Mouse (Mus musculus) embryonic facial prominence, embryonic 12.5 days (tissue): ENCODE results near the gene Prmt2. TPM values are rescaled to one million over a fixed set of nuclear protein-coding genes. Genes with fewer than 3 reads are reported as not detected.

ENCODE experiments used
- ATAC-seq: fragments of 200-750 bp; cut with Nextera tagmentation; 2 replicates; pipeline ENCODE4 v1.8.0; 2017; ENCODE audit not compliant: insufficient number of reproducible peaks, insufficient read depth, low FRiP score, low TSS enrichment
- H3K27ac ChIP-seq: fragments of 300-500 bp; sonication (generic); 2 replicates; pipeline ENCODE4 v1.5.1; 2016; ENCODE audit warnings: mild to moderate bottlenecking
- H3K27me3 ChIP-seq: fragments of 300-500 bp; sonication (generic); 2 replicates; pipeline ENCODE4 v1.6.1; 2016; ENCODE audit warnings: mild to moderate bottlenecking, moderate library complexity
- H3K36me3 ChIP-seq: fragments of 300-500 bp; sonication (generic); 2 replicates; pipeline ENCODE4 v1.6.1; 2016; ENCODE audit warnings: mild to moderate bottlenecking
- H3K4me1 ChIP-seq: fragments of 300-500 bp; sonication (generic); 2 replicates; pipeline ENCODE4 v1.6.1; 2016
- H3K4me2 ChIP-seq: fragments of 300-500 bp; sonication (generic); replicated peaks from 2 replicates; pipeline ENCODE4 v1.6.1; 2016; ENCODE audit warnings: mild to moderate bottlenecking, moderate library complexity
- H3K4me3 ChIP-seq: fragments of 300-500 bp; sonication (generic); 2 replicates; pipeline ENCODE4 v1.5.1; 2016; ENCODE audit warnings: mild to moderate bottlenecking
- H3K9ac ChIP-seq: fragments of 300-500 bp; sonication (generic); 2 replicates; pipeline ENCODE4 v1.6.1; 2016; ENCODE audit warnings: mild to moderate bottlenecking, moderate library complexity
- H3K9me3 ChIP-seq: fragments of 300-500 bp; sonication (generic); 2 replicates; pipeline ENCODE4 v1.6.1; 2016; ENCODE audit warnings: mild to moderate bottlenecking, moderate library complexity
- WGBS: fragments of 180-500 bp; shearing (Covaris S2); methylation state at CpG from one replicate; pipeline ENCODE4 v1.1.7; 2016; 5-methylcytosine and 5-hydroxymethylcytosine counted together
- polyA plus RNA-seq: library from polyadenylated mRNA; unstranded; fragments of >200 nt; fragmentation: Nextera tagmentation; extraction: Ambion mirVana; gene quantifications from 2 replicates; pipeline ENCODE4 v1.2.1, GENCODE M21; 2016

The Prmt2 gene
- polyA plus RNA-seq, 1 experiment from 2014 or later = 69.4 TPM

DNA sequence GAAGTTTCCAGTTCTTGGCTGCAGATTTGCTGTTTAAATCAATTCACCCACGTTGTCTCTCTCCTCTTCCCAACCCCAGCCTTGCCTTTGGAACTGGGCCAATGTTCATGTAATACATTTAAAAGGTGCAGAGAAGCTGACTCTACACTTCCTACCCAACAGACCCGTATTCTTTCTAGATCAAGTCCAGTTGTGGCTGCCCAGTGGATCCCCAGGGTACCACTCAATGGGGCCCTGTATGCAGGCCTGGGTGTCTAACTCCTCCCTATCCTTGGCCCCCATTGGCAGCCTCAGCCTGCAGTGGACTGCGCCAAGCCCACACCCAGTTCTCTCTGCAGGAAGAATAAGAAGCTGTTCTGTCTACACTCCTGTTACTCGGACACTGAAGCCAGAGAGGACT is 15.9 kb upstream of the Prmt2 start, which contains the start of gene S100b:
S100b (plus strand) TSS at position 318 of the 400 bp plus-strand sequence.
- Histone ChIP-seq H3K27me3 (no peaks in the 10 kb centered on the region), H3K27ac (peak within 1 kb of the TSS; percentile 50; the same call in 1 of the 2 replicates), H3K9me3 (no peaks in the 10 kb centered on the region), H3K4me1 (peaks cover 13% of the 10 kb centered on the region), H3K4me2 (peak within 1 kb of the TSS; percentile 9; the same call in 1 of the 2 replicates), H3K9ac (no peak within 1 kb of the TSS), H3K4me3 (no peak within 1 kb of the TSS), H3K36me3 (no peaks in the 10 kb centered on the region)
- WGBS = 42% methylated on average over 4 of the region's 4 CpGs
- ATAC-seq = 0 out of 2 replicates have a peak, but pooled peaks have one; percentile 47

DNA sequence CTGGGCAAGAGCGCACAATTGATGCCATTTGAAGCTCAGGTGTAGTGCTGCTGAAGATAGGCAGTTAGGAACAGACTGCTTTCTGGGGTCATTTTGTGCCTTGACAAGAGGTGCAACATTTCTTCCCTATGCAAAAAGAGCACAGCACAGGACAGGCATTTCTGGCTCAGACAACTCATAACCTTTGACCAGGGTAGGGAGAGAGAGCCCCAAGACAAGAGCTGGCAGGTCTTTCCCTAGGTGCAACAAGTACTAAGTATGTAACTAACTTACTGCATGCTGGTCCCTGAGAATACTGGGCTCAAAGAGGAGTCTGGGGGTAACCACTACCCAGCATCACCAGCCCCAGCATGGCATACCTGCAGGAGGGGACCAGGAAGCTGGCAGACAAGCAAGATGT is 15.4 kb upstream of the Prmt2 start:
- Histone ChIP-seq H3K9ac (no peak overlapping the region), H3K4me2 (0 out of 2 replicates have a peak overlapping the region, but pooled peaks have one; percentile 9), H3K27ac (peak overlapping the region; percentile 50; the same call in 1 of the 2 replicates), H3K4me1 (peaks cover 15% of the 10 kb centered on the region), H3K36me3 (no peaks in the 10 kb centered on the region), H3K9me3 (no peaks in the 10 kb centered on the region), H3K4me3 (no peak overlapping the region), H3K27me3 (no peaks in the 10 kb centered on the region)
- ATAC-seq = no peak
- 94% methylated on average over 1 of the region's 1 CpGs for WGBS

DNA sequence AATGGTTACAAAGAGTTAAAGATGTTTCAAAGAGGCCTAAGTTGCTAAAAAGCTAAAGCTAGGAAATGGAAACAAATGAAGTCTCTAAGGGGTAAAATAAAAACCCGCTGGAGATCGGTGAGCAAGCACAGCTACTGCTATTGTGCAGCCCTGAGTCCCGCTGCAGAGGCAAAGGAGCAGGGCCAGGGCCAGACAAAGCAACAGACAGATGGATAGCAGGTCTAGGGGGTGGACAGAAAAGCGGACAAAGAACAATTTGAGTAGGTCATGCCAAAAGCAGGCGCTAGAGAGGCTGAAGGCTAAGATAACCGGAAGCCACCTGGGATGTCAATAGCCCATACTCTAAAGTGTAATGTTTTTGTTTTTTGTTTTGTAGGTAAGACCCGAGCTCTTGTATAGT is 13.2 kb upstream of the Prmt2 start:
- Histone ChIP-seq H3K9me3 (no peaks in the 10 kb centered on the region), H3K9ac (no peak overlapping the region), H3K4me1 (peaks cover 19% of the 10 kb centered on the region), H3K27ac (no peak overlapping the region), H3K27me3 (no peaks in the 10 kb centered on the region), H3K4me2 (no peak overlapping the region), H3K36me3 (no peaks in the 10 kb centered on the region), H3K4me3 (no peak overlapping the region)
- 76% methylated on average over 7 of the region's 7 CpGs for WGBS
- ATAC-seq = no peak

DNA sequence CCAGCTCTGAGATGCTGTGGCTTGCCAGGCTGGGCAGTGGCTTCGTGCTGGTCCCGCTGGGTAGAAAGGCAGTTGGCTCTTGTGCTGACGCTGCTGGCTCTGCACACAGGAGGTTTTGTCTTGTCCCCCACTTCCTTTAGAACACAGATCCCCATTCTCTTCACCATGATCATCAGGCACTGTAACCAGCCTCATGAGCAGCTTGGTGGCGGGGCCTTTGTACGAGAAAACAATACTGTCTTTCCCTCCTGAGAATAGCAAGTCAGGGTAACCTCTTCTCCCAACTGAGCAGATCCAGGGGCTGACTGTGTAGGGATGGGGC is 10.9 kb upstream of the Prmt2 start:
- Histone ChIP-seq H3K27ac (no peak overlapping the region), H3K36me3 (no peaks in the 10 kb centered on the region), H3K4me3 (no peak overlapping the region), H3K4me1 (peaks cover 12% of the 10 kb centered on the region), H3K4me2 (no peak overlapping the region), H3K9me3 (no peaks in the 10 kb centered on the region), H3K27me3 (no peaks in the 10 kb centered on the region), H3K9ac (no peak overlapping the region)
- ATAC-seq = no peak
- WGBS = 56% methylated on average over 5 of the region's 5 CpGs

- 40% methylated on average over 21 of the region's 21 CpGs for WGBS
- Histone ChIP-seq H3K36me3 (no peaks in the 10 kb centered on the region), H3K27ac (peak overlapping the region; percentile 17; the same call in 1 of the 2 replicates), H3K4me2 (no peak overlapping the region), H3K27me3 (no peaks in the 10 kb centered on the region), H3K9ac (no peak overlapping the region), H3K4me1 (peaks cover 8% of the 10 kb centered on the region; the same call in 1 of the 2 replicates), H3K9me3 (no peaks in the 10 kb centered on the region), H3K4me3 (no peak overlapping the region)
- ATAC-seq = no peak
These were observed 10.4 kb upstream of the Prmt2 start for GRCm38 (mm10) chr10:76247960-76248646.

GRCm38 (mm10) chr10:76246601-76247000 is 8.9 kb upstream of the Prmt2 start:
- peaks cover 8% of the 10 kb centered on the region; the same call in 1 of the 2 replicates for H3K4me1 ChIP-seq
- ATAC-seq = peak; percentile 28; the same call in 1 of the 2 replicates
- 45% methylated on average over 4 of the region's 4 CpGs for WGBS
- H3K9me3 ChIP-seq = no peaks in the 10 kb centered on the region
- no peak overlapping the region for H3K4me2 ChIP-seq
- H3K27ac ChIP-seq = no peak overlapping the region
- H3K9ac ChIP-seq = no peak overlapping the region
- H3K4me3 ChIP-seq = no peak overlapping the region
- H3K36me3 ChIP-seq = no peaks in the 10 kb centered on the region
- no peaks in the 10 kb centered on the region for H3K27me3 ChIP-seq

- ATAC-seq = no peak
- Histone ChIP-seq H3K36me3 (no peaks in the 10 kb centered on the region), H3K4me3 (no peak overlapping the region), H3K9me3 (no peaks in the 10 kb centered on the region), H3K4me1 (peaks cover 8% of the 10 kb centered on the region; the same call in 1 of the 2 replicates), H3K9ac (no peak overlapping the region), H3K27me3 (no peaks in the 10 kb centered on the region), H3K27ac (no peak overlapping the region), H3K4me2 (no peak overlapping the region)
- WGBS = 72% methylated on average over 2 of the region's 2 CpGs
These were observed 7.4 kb upstream of the Prmt2 start for GRCm38 (mm10) chr10:76245106-76245505.

- no peak overlapping the region for H3K4me2 ChIP-seq
- H3K4me3 ChIP-seq = no peak overlapping the region
- H3K4me1 ChIP-seq = peaks cover 12% of the 10 kb centered on the region
- H3K9me3 ChIP-seq = no peaks in the 10 kb centered on the region
- no peak overlapping the region for H3K27ac ChIP-seq
- no peak for ATAC-seq
- WGBS = 73% methylated on average over 4 of the region's 4 CpGs
- H3K27me3 ChIP-seq = no peaks in the 10 kb centered on the region
- H3K36me3 ChIP-seq = peaks cover 6% of the 10 kb centered on the region; the same call in 1 of the 2 replicates
- H3K9ac ChIP-seq = no peak overlapping the region
These were observed 1.7 kb upstream of the Prmt2 start for GRCm38 (mm10) chr10:76239401-76239800.

GRCm38 (mm10) chr10:76229627-76230026 is 8.0 kb downstream of the Prmt2 start:
- no peak overlapping the region for H3K4me3 ChIP-seq
- ATAC-seq = no peak
- H3K4me2 ChIP-seq = no peak overlapping the region
- no peaks in the 10 kb centered on the region for H3K9me3 ChIP-seq
- WGBS = 84% methylated on average over 1 of the region's 1 CpGs
- peaks cover 6% of the 10 kb centered on the region for H3K36me3 ChIP-seq
- H3K27me3 ChIP-seq = no peaks in the 10 kb centered on the region
- no peak overlapping the region for H3K9ac ChIP-seq
- H3K27ac ChIP-seq = no peak overlapping the region
- H3K4me1 ChIP-seq = no peaks in the 10 kb centered on the region

GRCm38 (mm10) chr10:76225944-76226343 is 11.7 kb downstream of the Prmt2 start:
- no peak overlapping the region for H3K4me3 ChIP-seq
- 87% methylated on average over 11 of the region's 11 CpGs for WGBS
- no peak overlapping the region for H3K4me2 ChIP-seq
- no peak for ATAC-seq
- H3K27me3 ChIP-seq = no peaks in the 10 kb centered on the region
- no peak overlapping the region for H3K9ac ChIP-seq
- H3K9me3 ChIP-seq = no peaks in the 10 kb centered on the region
- H3K36me3 ChIP-seq = peaks cover 40% of the 10 kb centered on the region
- H3K27ac ChIP-seq = no peak overlapping the region
- H3K4me1 ChIP-seq = no peaks in the 10 kb centered on the region

- H3K9ac ChIP-seq = no peak overlapping the region
- WGBS = 77% methylated on average over 9 of the region's 9 CpGs
- no peak overlapping the region for H3K27ac ChIP-seq
- ATAC-seq = no peak
- no peak overlapping the region for H3K4me2 ChIP-seq
- H3K4me1 ChIP-seq = no peaks in the 10 kb centered on the region
- no peaks in the 10 kb centered on the region for H3K27me3 ChIP-seq
- peaks cover 90% of the 10 kb centered on the region for H3K36me3 ChIP-seq
- H3K9me3 ChIP-seq = peaks cover 15% of the 10 kb centered on the region
- no peak overlapping the region for H3K4me3 ChIP-seq
These were observed 19.4 kb downstream of the Prmt2 start for GRCm38 (mm10) chr10:76218240-76218639.

DNA sequence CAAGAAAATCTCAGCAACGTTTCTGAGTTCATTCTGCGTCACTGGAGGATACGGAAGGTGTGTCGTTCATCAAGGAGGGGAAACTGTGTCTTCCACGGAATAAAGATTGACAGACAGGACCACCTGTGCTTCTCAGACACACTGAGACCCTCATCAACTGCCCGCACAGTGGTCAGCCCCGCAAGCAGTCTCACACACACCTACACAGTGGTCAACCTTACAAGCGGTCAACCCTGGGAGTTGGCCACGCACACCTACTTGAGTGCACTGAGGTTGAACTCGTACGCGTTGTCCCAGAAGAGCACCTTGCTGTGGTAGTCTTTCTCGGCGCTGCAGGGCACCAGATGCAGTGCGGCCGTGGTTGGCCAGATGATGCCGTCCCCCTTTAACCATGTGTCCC is 20.6 kb downstream of the Prmt2 start:
- ATAC-seq = no peak
- no peak overlapping the region for H3K27ac ChIP-seq
- no peak overlapping the region for H3K4me3 ChIP-seq
- peaks cover 15% of the 10 kb centered on the region for H3K9me3 ChIP-seq
- no peak overlapping the region for H3K9ac ChIP-seq
- WGBS = 92% methylated on average over 17 of the region's 17 CpGs
- H3K27me3 ChIP-seq = no peaks in the 10 kb centered on the region
- H3K4me1 ChIP-seq = no peaks in the 10 kb centered on the region
- H3K36me3 ChIP-seq = peaks cover 85% of the 10 kb centered on the region
- no peak overlapping the region for H3K4me2 ChIP-seq
